Mouse (Mus musculus): ENCODE measurements around the gene Esrrg. TPM values are rescaled to one million over a fixed set of nuclear protein-coding genes. Genes with fewer than 3 reads are reported as not detected.

Gene Esrrg
- total RNA-seq, 2 experiments from 2014 or later, result 15.7 to 19.6 TPM

- intact Hi-C loops (cut with DNase I), result no loop called here
- no peak for DNase-seq
Measured at GRCm38 (mm10) chr1:187648551-187648950, 40.0 kb downstream of the Esrrg start.

DNA sequence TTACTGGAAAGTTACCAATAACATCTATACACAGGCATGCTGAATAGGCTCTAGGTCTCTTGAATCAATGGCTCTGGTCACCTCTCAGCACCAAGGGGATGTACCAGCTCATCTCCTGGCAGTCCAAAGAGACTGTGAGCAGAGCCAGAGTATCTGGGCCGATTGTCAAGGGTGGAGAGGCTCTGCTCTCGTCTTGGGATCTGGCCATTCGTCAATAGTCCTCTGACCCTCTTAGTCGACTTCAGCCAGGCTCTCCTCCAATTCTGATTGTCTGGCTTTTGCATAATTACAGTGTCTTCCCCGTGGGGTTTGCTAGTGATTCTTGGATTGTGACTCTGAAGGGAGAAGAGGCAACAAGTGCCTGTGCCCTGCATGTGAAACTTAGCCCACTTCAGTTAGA is 41.3 kb downstream of the Esrrg start:
- peak; percentile 28 for DNase-seq
- intact Hi-C loops (cut with DNase I), result no loop called here

- intact Hi-C loops (cut with DNase I), result no loop called here
- peak; percentile 28 for DNase-seq
Measured at GRCm38 (mm10) chr1:187650786-187651687, 42.4 kb downstream of the Esrrg start.

- DNase-seq, result peak; percentile 53
- intact Hi-C loops (cut with DNase I), result no loop called here
Measured at GRCm38 (mm10) chr1:187651688-187652241, 43.2 kb downstream of the Esrrg start.

DNA sequence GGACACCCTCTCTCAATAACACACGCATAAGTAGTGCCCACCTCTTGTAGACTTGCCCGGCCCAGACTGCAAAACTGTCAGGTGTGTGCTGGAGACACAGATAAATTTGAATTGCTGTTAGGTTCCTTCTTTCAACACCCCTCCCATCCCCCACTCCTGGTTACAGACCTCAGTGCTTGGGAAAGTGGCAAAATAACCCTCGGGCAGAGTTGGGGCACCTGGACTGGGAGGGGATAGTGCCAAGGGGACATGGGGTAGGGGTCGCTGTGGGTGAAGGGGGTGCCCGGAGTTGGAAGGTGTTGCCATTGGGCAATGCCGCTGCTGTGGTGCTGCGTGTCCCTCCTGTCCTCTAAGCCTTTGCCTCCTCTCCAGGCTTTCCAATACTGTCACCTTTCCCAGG is 43.9 kb downstream of the Esrrg start:
- intact Hi-C loops (cut with DNase I), result no loop called here
- peak; percentile 19 for DNase-seq

DNA sequence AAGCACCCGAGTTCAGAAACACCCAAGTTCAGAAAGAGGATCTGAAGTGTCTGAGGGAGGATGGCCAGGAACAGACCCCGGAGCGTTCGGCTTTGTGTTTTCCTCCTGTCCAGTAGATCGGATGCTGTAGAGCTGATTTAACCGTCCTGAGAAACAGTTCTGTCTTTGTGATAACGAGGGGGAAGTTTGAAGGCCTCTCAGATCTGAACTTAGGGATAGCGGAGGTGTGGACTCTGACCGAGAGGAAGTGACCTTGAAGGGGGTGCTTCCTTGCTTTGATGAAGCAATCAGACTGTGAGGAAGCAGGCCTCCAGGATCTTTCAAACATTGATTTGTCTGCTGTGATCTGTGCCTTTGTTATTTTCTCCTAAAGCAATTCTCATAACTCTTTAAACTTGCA is 44.8 kb downstream of the Esrrg start:
- DNase-seq, result no peak
- intact Hi-C loops (cut with DNase I), result no loop called here

- intact Hi-C loops (cut with DNase I), result no loop called here
- DNase-seq, result peak; percentile 58
Measured at GRCm38 (mm10) chr1:187660963-187661362, 52.4 kb downstream of the Esrrg start.

DNA sequence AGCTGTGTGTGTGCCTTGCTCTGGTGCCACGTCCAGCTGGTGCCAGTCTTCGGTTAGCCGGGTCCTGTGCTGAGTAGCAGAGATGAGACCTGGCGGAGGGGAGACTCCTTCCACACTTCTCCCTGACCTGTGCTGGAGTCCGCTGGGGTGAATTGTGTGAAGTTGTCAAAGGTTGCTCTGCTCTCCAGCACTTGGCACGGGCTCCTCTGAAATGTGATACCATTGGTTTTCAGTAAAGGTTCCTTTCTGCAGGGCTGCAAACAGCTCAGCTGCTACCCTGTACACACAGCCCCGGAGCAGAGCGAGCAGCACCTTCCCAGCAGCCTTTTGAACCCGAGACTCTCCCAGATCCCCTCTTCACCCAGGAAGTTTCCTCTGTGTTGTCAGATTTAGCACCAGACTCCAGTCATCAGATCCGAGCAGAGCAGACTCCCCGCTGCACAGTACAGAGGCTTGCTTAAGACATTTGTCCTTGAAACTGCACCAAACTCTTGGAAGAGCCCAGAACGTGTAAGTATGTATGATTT is 53.6 kb downstream of the Esrrg start:
- intact Hi-C loops (cut with DNase I), result no loop called here

DNA sequence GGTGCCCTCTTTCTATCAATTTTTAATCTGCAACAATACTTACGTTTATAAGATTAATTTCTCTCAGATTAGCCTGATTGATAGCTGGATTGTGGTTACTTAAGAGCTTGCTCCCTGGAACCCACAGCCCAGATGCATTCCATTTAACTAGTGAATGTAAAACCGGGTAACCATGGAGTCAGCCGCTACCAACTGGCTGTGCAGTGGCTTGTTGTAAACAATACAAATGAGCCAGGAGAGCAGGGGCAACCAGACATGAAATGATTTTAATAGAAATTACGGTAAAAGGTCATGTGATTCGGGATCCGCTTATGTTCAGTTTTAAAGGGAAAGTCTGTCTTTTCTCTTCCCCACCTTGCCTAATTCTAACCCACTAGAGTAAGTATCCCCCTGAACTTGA is 54.8 kb downstream of the Esrrg start:
- no peak for DNase-seq
- intact Hi-C loops (cut with DNase I), result no loop called here

More for the DNA sequence above, 53.6 kb downstream of the Esrrg start:
- DNase-seq, result no peak

- DNase-seq, result no peak
- intact Hi-C loops (cut with DNase I), result no loop called here
Measured at GRCm38 (mm10) chr1:187664261-187664660, 55.7 kb downstream of the Esrrg start.

DNA sequence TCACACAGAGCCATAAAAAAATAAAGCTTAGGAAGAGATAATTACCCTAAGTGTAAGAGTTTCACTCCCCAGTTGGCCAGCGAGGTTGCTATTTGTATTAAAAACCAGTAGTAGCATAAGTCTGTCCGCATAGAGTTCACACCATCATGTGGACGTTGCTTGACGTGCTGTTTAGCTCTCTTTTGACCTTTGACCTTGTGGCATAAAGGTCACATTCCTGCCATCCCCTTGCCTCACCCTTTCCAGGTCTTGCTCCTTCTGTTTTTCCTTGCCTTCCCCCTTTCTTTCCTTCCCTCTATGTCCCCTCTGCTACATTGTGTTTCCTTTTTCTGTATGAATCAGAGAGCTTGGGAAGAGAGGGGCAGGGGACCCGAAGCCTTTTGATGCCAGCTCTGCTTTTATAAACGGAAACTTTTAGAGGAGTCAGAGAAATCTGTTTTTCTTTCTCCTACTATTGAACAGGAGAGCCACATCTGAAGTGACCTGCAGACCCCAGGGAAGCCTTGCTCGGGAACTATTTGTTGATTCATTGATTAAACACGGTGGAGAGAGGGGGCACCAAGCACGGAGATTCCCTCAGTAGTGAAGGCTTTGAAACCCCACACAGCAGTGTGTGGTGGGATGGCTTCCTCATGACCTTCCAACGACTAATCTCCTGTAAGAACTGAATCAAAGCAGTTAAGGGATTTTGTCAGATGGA is 57.5 kb downstream of the Esrrg start:
- intact Hi-C loops (cut with DNase I), result no loop called here
- DNase-seq, result no peak

DNA sequence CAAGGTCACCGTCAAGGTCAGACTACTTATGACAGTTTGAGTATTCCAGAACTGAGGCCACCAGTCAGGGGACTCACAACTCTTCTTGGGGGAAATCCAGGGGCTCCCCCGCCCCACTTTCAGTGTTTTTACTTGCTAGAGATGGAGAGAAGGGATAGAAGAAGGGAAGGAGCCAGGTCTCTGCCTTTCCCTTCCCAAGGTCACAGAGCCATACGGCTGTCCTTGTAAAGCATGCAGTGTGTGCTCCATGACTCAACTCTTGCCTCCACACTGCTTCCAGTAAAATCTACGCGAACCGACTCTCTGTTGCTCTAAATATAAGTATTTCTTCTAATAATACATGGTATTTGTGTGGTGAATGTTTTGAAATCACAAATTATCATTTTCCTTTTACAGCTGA is 61.2 kb downstream of the Esrrg start:
- intact Hi-C loops (cut with DNase I), result no loop called here
- no peak for DNase-seq

- intact Hi-C loops (cut with DNase I), result no loop called here
- DNase-seq, result no peak
Measured at GRCm38 (mm10) chr1:187672446-187672845, 63.9 kb downstream of the Esrrg start.

GRCm38 (mm10) chr1:187674771-187675186 is 66.2 kb downstream of the Esrrg start:
- DNase-seq, result no peak
- intact Hi-C loops (cut with DNase I), result no loop called here

DNA sequence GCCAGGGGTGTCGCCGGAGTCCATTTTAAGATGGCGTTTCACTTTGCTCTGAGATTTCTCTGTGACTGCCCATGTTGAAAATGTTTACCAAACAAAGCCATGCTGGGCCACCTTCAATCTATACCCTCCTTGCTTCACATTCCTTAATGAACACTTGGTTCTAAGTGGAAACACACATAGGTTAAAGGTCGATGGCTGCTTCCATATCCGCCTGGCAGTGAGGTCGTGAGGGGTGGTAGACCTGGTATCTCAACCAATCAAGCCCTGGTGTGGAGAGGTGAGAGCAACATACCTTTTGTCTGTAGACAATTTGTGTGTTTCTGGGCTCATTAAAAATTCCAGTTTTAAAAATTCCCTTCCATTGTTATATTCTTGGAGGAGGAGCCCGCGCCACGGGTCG is 68.0 kb downstream of the Esrrg start:
- intact Hi-C loops (cut with DNase I), result no loop called here
- no peak for DNase-seq

DNA sequence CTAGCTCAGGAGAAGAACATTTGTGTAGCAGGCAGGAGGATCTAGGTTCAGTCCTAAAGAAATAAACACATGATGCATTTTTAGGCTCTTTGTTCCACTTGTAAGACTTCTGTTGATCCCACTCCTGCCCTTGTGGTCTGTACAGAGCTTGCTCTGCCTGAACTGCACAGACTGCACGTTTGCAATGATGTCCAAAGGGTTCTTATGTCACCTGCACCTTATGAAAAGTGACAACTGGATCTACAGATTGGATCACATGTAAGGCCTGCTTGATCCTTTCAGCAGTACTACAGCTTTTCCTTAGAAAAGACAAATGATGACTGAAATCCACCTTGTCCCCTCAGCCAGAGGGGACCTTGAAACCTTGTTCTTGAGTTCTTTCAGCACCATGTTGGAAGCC is 70.7 kb downstream of the Esrrg start:
- intact Hi-C loops (cut with DNase I), result no loop called here
- DNase-seq, result no peak

GRCm38 (mm10) chr1:187684519-187684918 is 75.9 kb downstream of the Esrrg start:
- DNase-seq, result peak; percentile 20
- intact Hi-C loops (cut with DNase I), result no loop called here

DNA sequence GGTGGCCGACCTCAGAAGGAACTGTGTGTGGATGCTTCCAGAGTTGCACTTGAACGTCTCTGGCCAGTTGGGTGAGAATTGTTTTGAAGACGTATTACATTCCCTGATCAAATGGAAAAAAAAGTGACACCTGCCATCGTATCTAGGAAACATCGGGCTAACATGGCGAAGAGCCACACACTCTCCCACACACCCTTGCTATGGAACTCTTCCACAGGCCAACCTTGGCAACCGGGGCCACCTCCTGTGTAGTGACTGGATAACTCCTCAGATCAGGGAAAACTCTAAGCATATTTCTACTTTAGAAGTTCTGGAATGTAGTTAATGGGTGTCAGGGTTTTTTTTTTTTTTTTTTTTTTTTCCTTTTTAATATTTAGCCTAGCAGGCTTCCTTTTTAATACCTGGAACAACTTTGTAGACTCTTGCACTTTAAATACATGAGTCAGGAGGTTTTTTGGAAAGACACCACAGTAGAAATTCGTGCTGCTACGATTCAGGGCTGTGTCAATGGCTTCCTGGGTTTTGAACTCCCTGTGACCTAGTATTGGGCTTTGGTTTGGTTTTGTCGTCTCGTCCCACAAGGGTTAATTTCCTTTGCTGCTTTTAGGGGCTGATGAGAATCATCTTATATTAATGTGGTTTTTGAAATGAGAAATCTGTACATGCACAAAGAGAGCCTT is 83.4 kb downstream of the Esrrg start:
- intact Hi-C loops (cut with DNase I), result no loop called here

GRCm38 (mm10) chr1:187694865-187695264 is 86.3 kb downstream of the Esrrg start:
- DNase-seq, result no peak
- intact Hi-C loops (cut with DNase I), result no loop called here

More for the DNA sequence above, 83.4 kb downstream of the Esrrg start:
- DNase-seq, result peak; percentile 8

- intact Hi-C loops (cut with DNase I), result no loop called here
- DNase-seq, result peak; percentile 24
Measured at GRCm38 (mm10) chr1:187698201-187698600, 89.6 kb downstream of the Esrrg start.

GRCm38 (mm10) chr1:187700963-187701362 is 92.4 kb downstream of the Esrrg start:
- intact Hi-C loops (cut with DNase I), result no loop called here
- no peak for DNase-seq
